13 mouse cellular contexts compared by ENCODE assay signal in the genomic region with DNA sequence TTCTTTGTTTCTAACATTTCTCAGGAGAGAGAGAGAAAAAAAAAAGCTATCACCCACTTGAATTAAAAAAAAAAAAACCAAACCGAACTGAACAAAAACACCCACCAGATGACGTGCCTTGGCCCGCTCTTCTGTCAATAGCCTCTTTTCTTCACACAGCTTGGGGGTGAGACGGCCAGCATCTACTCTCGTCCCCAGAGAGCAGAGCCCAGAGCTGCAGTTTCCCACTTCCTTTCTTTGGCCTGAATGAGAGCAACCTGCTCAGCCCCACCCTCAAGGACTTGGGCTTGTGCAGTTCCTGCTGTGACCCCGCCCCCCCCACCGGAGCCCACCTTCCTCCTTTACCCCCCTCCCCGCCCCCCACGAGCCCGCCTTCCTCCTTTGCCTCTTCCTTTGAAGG. TPM values are rescaled to one million over a fixed set of nuclear protein-coding genes. Genes with fewer than 3 reads are reported as not detected.
DNase-seq lines count a peak whose midpoint lies in the region; ATAC-seq lines count a peak whose summit lies in the region.
"Had no signal": no experiment of that assay in that cellular context is flagged by ENCODE, and none has a peak within 500 bp of the region (broad histone marks: within the 10 kb centered on the region; RNA-seq: fewer than 3 reads in every experiment).

No protein-coding gene starts in this region.

- no peak overlapping the region for H3K9ac ChIP-seq in hindbrain, embryonic 14.5 days
- H3K9ac ChIP-seq in hindbrain, embryonic 11.5 days (ENCODE audit: low read depth, low read length): no peak overlapping the region
- no peak overlapping the region for H3K9ac ChIP-seq in midbrain, embryonic 11.5 days (ENCODE audit: low read length)
- H3K9ac ChIP-seq: hindbrain, embryonic 15.5 days; liver, embryonic 14.5 days; neural tube, embryonic 12.5 days had no signal

- 41% methylated on average over 10 of the region's 10 CpGs for WGBS in hindbrain, embryonic 14.5 days
- WGBS in hindbrain, embryonic 11.5 days: 42% methylated on average over 9 of the region's 10 CpGs
- 35% methylated on average over 10 of the region's 10 CpGs for WGBS in midbrain, embryonic 11.5 days

- H3K4me2 ChIP-seq in hindbrain, embryonic 14.5 days (replicated peaks): 0 out of 2 replicates have a peak overlapping the region, but pooled peaks have one; percentile 17
- no peak overlapping the region for H3K4me2 ChIP-seq in hindbrain, embryonic 11.5 days (replicated peaks; ENCODE audit: low read depth, low read length)
- no peak overlapping the region for H3K4me2 ChIP-seq in midbrain, embryonic 11.5 days
- H3K4me2 ChIP-seq: hindbrain, embryonic 15.5 days had no signal

- 0 out of 2 replicates have a peak overlapping the region, but pooled peaks have one; percentile 57 for H3K27ac ChIP-seq in hindbrain, embryonic 14.5 days
- no peak overlapping the region for H3K27ac ChIP-seq in hindbrain, embryonic 11.5 days (ENCODE audit: low read depth, low read length)
- no peak overlapping the region for H3K27ac ChIP-seq in midbrain, embryonic 11.5 days (ENCODE audit: low read depth, low read length)
- H3K27ac ChIP-seq: liver, embryonic 14.5 days; neural tube, embryonic 12.5 days had no signal

- H3K4me1 ChIP-seq in hindbrain, embryonic 14.5 days (replicated peaks; ENCODE audit: control insufficient read depth, insufficient read depth, low read length): no peaks in the 10 kb centered on the region
- H3K4me1 ChIP-seq in hindbrain, embryonic 11.5 days (replicated peaks; ENCODE audit: control insufficient read depth, insufficient read depth, low read length): no peaks in the 10 kb centered on the region
- no peaks in the 10 kb centered on the region for H3K4me1 ChIP-seq in midbrain, embryonic 11.5 days (ENCODE audit: control insufficient read depth, insufficient read depth, low read length)

- no peaks in the 10 kb centered on the region for H3K36me3 ChIP-seq in hindbrain, embryonic 14.5 days (replicated peaks; ENCODE audit: control insufficient read depth, insufficient read depth)
- no peaks in the 10 kb centered on the region for H3K36me3 ChIP-seq in hindbrain, embryonic 11.5 days (ENCODE audit: control insufficient read depth, insufficient read depth, low read length)
- no peaks in the 10 kb centered on the region for H3K36me3 ChIP-seq in midbrain, embryonic 11.5 days (ENCODE audit: control insufficient read depth, insufficient read depth, low read length)
- H3K36me3 ChIP-seq: hindbrain, embryonic 15.5 days; neural tube, embryonic 12.5 days had no signal

- DNase-seq in hindbrain, embryonic 14.5 days (ENCODE audit: low spot score): no peak
- DNase-seq in hindbrain, embryonic 11.5 days (ENCODE audit: low spot score): no peak
- peak; percentile 62 to 66 for DNase-seq in B cell, adult 2 months
- DNase-seq in ES-CJ7 (ENCODE audit: low read depth, low spot score): peak; percentile 57
- no peak for DNase-seq in c-Kit-positive CD71-positive TER-119-positive erythroid progenitor cells, embryonic 14.5 days (ENCODE audit: low spot score)
- DNase-seq in midbrain, embryonic 11.5 days (ENCODE audit: low spot score, missing footprints): no peak
- DNase-seq in kidney, postnatal 36 days: no peak
- DNase-seq: cerebellum, adult 9-11 months; layer of hippocampus, adult 9-11 months had no signal

- H3K27me3 ChIP-seq in hindbrain, embryonic 14.5 days (ENCODE audit: control insufficient read depth, insufficient read depth, low read length): no peaks in the 10 kb centered on the region
- no peaks in the 10 kb centered on the region for H3K27me3 ChIP-seq in hindbrain, embryonic 11.5 days (ENCODE audit: control insufficient read depth, insufficient read depth, low read length)
- H3K27me3 ChIP-seq in midbrain, embryonic 11.5 days (ENCODE audit: control insufficient read depth, insufficient read depth, low read length): no peaks in the 10 kb centered on the region
- H3K27me3 ChIP-seq: hindbrain, embryonic 15.5 days; neural tube, embryonic 12.5 days had no signal

- ATAC-seq in hindbrain, embryonic 14.5 days (ENCODE audit: low FRiP score): no peak
- no peak for ATAC-seq in hindbrain, embryonic 11.5 days (ENCODE audit: low FRiP score)
- 0 out of 2 replicates have a peak, but pooled peaks have one; percentile 31 for ATAC-seq in monocyte, adult 5-6 weeks (replicated peaks; ENCODE audit: insufficient number of reproducible peaks, low FRiP score, low TSS enrichment, poor library complexity, severe bottlenecking)
- no peak for ATAC-seq in midbrain, embryonic 11.5 days (ENCODE audit: low FRiP score)

- H3K9me3 ChIP-seq in hindbrain, embryonic 14.5 days (ENCODE audit: control insufficient read depth, low read length): no peaks in the 10 kb centered on the region
- H3K9me3 ChIP-seq in hindbrain, embryonic 11.5 days (ENCODE audit: control insufficient read depth, low read length): no peaks in the 10 kb centered on the region
- H3K9me3 ChIP-seq in midbrain, embryonic 11.5 days (ENCODE audit: control insufficient read depth, low read length): no peaks in the 10 kb centered on the region
- H3K9me3 ChIP-seq: hindbrain, embryonic 15.5 days; neural tube, embryonic 12.5 days had no signal

- no peak overlapping the region for H3K4me3 ChIP-seq in hindbrain, embryonic 14.5 days (replicated peaks; ENCODE audit: low read length)
- H3K4me3 ChIP-seq in hindbrain, embryonic 11.5 days (ENCODE audit: low read depth, low read length): no peak overlapping the region
- H3K4me3 ChIP-seq in midbrain, embryonic 11.5 days (ENCODE audit: low read depth, low read length): no peak overlapping the region
- H3K4me3 ChIP-seq: hindbrain, embryonic 15.5 days; neural tube, embryonic 12.5 days had no signal

RNA-seq across cellular contexts. Expression of a gene that starts 48.6 kb away (rescaled TPM):
- 0.07 and 0.21 TPM in 2 replicates for polyA plus RNA-seq in hindbrain, embryonic 14.5 days (2014; fragmentation: Nextera tagmentation; extraction: Ambion mirVana)
- polyA plus RNA-seq in hindbrain, embryonic 11.5 days (2014; fragmentation: Nextera tagmentation; extraction: Ambion mirVana): 0.13 and 0.31 TPM in 2 replicates
- total RNA-seq in monocyte, adult 5-6 weeks (2017): 0.19 TPM in 1 of 3 replicates, not detected in the others
- polyA plus RNA-seq in midbrain, embryonic 11.5 days (2014; fragmentation: Nextera tagmentation; extraction: Ambion mirVana): 0.04 TPM in 1 of 2 replicates, not detected in the other

Comparison
In these comparisons a context has a peak if more than half of its experiments do, and no peak if none do; other contexts are left out.
1. DNase-seq: peak in B cell, adult 2 months (2 of 2) and ES-CJ7 (single experiment); none in hindbrain, embryonic 14.5 days (single experiment), hindbrain, embryonic 11.5 days (single experiment), c-Kit-positive CD71-positive TER-119-positive erythroid progenitor cells, embryonic 14.5 days (single experiment), midbrain, embryonic 11.5 days (single experiment) and kidney, postnatal 36 days (0 of 2).